Mouse (Mus musculus): ENCODE data around the gene Atl3.
A peak's percentile ranks its signal among the peaks of the same experiment; 100 is the strongest.
"Not testable (repeated sequence)": the region's sequence is repeated elsewhere in the genome, so short reads cannot be mapped to it uniquely, and the experiment has no call there.

Gene Atl3

GRCm38 (mm10) chr19:7493352-7494186 is at the start of gene Atl3:
TSS of gene Atl3 (plus strand) at chr19:7494040.
- DNase-seq, result no peak

GRCm38 (mm10) chr19:7445105-7445504 is 48.7 kb upstream of the Atl3 start:
- DNase-seq, result no peak

GRCm38 (mm10) chr19:7445596-7445995 is 48.2 kb upstream of the Atl3 start:
- DNase-seq, result no peak

- DNase-seq, result no peak
Observed at GRCm38 (mm10) chr19:7456803-7457202, 37.0 kb upstream of the Atl3 start.

GRCm38 (mm10) chr19:7458901-7459300 is 34.9 kb upstream of the Atl3 start:
- no peak for DNase-seq

- no peak for DNase-seq
Observed at GRCm38 (mm10) chr19:7459370-7459769, 34.5 kb upstream of the Atl3 start.

- DNase-seq, result no peak
Observed at GRCm38 (mm10) chr19:7467915-7468314, 25.9 kb upstream of the Atl3 start.

- no peak for DNase-seq
Observed at GRCm38 (mm10) chr19:7470643-7471042, 23.2 kb upstream of the Atl3 start.

- no peak for DNase-seq
Observed at GRCm38 (mm10) chr19:7479751-7480248, 14.0 kb upstream of the Atl3 start.

- peak; percentile 48 for DNase-seq
Observed at GRCm38 (mm10) chr19:7481541-7482265, 12.1 kb upstream of the Atl3 start.

GRCm38 (mm10) chr19:7482266-7482598 is 11.6 kb upstream of the Atl3 start:
- no peak for DNase-seq

GRCm38 (mm10) chr19:7482599-7483511 is 11.0 kb upstream of the Atl3 start, which contains the start of gene Rtn3:
TSS of gene Rtn3 (minus strand) at chr19:7483281.
- DNase-seq, result peak; percentile 96

- DNase-seq, result peak; percentile 86
Observed at GRCm38 (mm10) chr19:7483512-7483882, 10.3 kb upstream of the Atl3 start.

- DNase-seq, result peak; percentile 51
Observed at GRCm38 (mm10) chr19:7484076-7484475, 9.8 kb upstream of the Atl3 start.

GRCm38 (mm10) chr19:7487680-7488079 is 6.2 kb upstream of the Atl3 start:
- DNase-seq, result no peak

- DNase-seq, result no peak
Observed at GRCm38 (mm10) chr19:7491960-7492359, 1.9 kb upstream of the Atl3 start.

GRCm38 (mm10) chr19:7492682-7493081 is 1.2 kb upstream of the Atl3 start:
- no peak for DNase-seq

GRCm38 (mm10) chr19:7494187-7495015 is 561 bp downstream of the Atl3 start:
- peak; percentile 98 for DNase-seq

GRCm38 (mm10) chr19:7495221-7496038 is 1.6 kb downstream of the Atl3 start:
- no peak for DNase-seq

GRCm38 (mm10) chr19:7496070-7496469 is 2.2 kb downstream of the Atl3 start:
- DNase-seq, result not testable (repeated sequence)

- DNase-seq, result no peak
Observed at GRCm38 (mm10) chr19:7498816-7499215, 5.0 kb downstream of the Atl3 start.
